13 mouse cellular contexts compared by ENCODE assay signal in genomic region chr2:112433359-112433758, GRCm38 (mm10). TPM values are rescaled to one million over a fixed set of nuclear protein-coding genes. Genes with fewer than 3 reads are reported as not detected.
DNase-seq lines count a peak whose midpoint lies in the region; ATAC-seq lines count a peak whose summit lies in the region.
"Had no signal": no experiment of that assay in that cellular context is flagged by ENCODE, and none has a peak within 500 bp of the region (broad histone marks: within the 10 kb centered on the region; RNA-seq: fewer than 3 reads in every experiment).

No protein-coding gene starts in this region.

- no peaks in the 10 kb centered on the region for H3K27me3 ChIP-seq in liver, embryonic 11.5 days (replicated peaks; ENCODE audit: control insufficient read depth, insufficient read depth, low read length)
- H3K27me3 ChIP-seq in hindbrain, embryonic 16.5 days (replicated peaks; ENCODE audit: control insufficient read depth, insufficient read depth, low read length): no peaks in the 10 kb centered on the region
- H3K27me3 ChIP-seq: limb, embryonic 15.5 days had no signal

- 0 out of 2 replicates have a peak, but pooled peaks have one; percentile 62 for ATAC-seq in liver, embryonic 11.5 days (replicated peaks; ENCODE audit: low FRiP score)
- ATAC-seq in hindbrain, embryonic 16.5 days: no peak

- H3K27ac ChIP-seq in liver, embryonic 11.5 days (ENCODE audit: low read depth, low read length): no peak overlapping the region
- no peak overlapping the region for H3K27ac ChIP-seq in hindbrain, embryonic 16.5 days (ENCODE audit: low read depth, low read length)
- H3K27ac ChIP-seq: limb, embryonic 15.5 days had no signal

- H3K4me2 ChIP-seq in liver, embryonic 11.5 days: no peak overlapping the region
- no peak overlapping the region for H3K4me2 ChIP-seq in hindbrain, embryonic 16.5 days (ENCODE audit: low read length)
- H3K4me2 ChIP-seq: limb, embryonic 15.5 days had no signal

- H3K4me3 ChIP-seq in liver, embryonic 11.5 days (ENCODE audit: low read depth, low read length): no peak overlapping the region
- no peak overlapping the region for H3K4me3 ChIP-seq in hindbrain, embryonic 16.5 days (ENCODE audit: low read length)
- H3K4me3 ChIP-seq: limb, embryonic 15.5 days had no signal

- H3K36me3 ChIP-seq in liver, embryonic 11.5 days (ENCODE audit: control insufficient read depth, insufficient read depth, low read length): no peaks in the 10 kb centered on the region
- H3K36me3 ChIP-seq in hindbrain, embryonic 16.5 days (ENCODE audit: control insufficient read depth, insufficient read depth, low read length): no peaks in the 10 kb centered on the region
- H3K36me3 ChIP-seq: limb, embryonic 15.5 days had no signal

- no peaks in the 10 kb centered on the region for H3K4me1 ChIP-seq in liver, embryonic 11.5 days (replicated peaks; ENCODE audit: control insufficient read depth, insufficient read depth, low read length)
- no peaks in the 10 kb centered on the region for H3K4me1 ChIP-seq in hindbrain, embryonic 16.5 days (ENCODE audit: control insufficient read depth, insufficient read depth, low read depth, low read length)
- H3K4me1 ChIP-seq: limb, embryonic 15.5 days had no signal

- no peak overlapping the region for H3K9ac ChIP-seq in liver, embryonic 11.5 days (ENCODE audit: low read depth, low read length)
- no peak overlapping the region for H3K9ac ChIP-seq in hindbrain, embryonic 16.5 days (ENCODE audit: low read depth, low read length)
- H3K9ac ChIP-seq: limb, embryonic 15.5 days had no signal

- 64% methylated on average over 2 of the region's 2 CpGs for WGBS in liver, embryonic 11.5 days
- 80% methylated on average over 2 of the region's 2 CpGs for WGBS in hindbrain, embryonic 16.5 days

- no peaks in the 10 kb centered on the region for H3K9me3 ChIP-seq in liver, embryonic 11.5 days (ENCODE audit: control insufficient read depth, low read length)
- H3K9me3 ChIP-seq in hindbrain, embryonic 16.5 days (ENCODE audit: control insufficient read depth, low read length): no peaks in the 10 kb centered on the region
- H3K9me3 ChIP-seq: limb, embryonic 15.5 days had no signal

- DNase-seq in 3134 (ENCODE audit: extremely low read depth, insufficient read length, low spot score) (peak; percentile 28), 3T3-L1 (ENCODE audit: low read depth, low spot score) (peak; percentile 80), adipocyte (ENCODE audit: low spot score) (peak; percentile 39)
- no peak for DNase-seq in liver, embryonic 11.5 days (ENCODE audit: low spot score)
- DNase-seq in spleen, postnatal 36 days (ENCODE audit: low spot score in 2 of 2): no peak
- no peak for DNase-seq in spleen, adult 12 weeks (ENCODE audit: low spot score)
- DNase-seq: cerebellum, adult 2 months; heart, postnatal 36 days; midbrain, embryonic 14.5 days; thymus, postnatal 25 days had no signal

RNA-seq across cellular contexts. Expression of gene Emc7, which starts 21.4 kb away (rescaled TPM):
- 19.9 and 20.2 TPM in 2 replicates for polyA plus RNA-seq in liver, embryonic 11.5 days (2014; fragmentation: Nextera tagmentation; extraction: Ambion mirVana)
- 25.1 and 26.4 TPM in 2 replicates for polyA plus RNA-seq in hindbrain, embryonic 16.5 days (2015; fragmentation: Nextera tagmentation; extraction: Ambion mirVana)

RNA-seq across cellular contexts. Expression of gene Chrm5, which starts 47.2 kb away (rescaled TPM):
- not detected in 2 replicates for polyA plus RNA-seq in liver, embryonic 11.5 days (2014; fragmentation: Nextera tagmentation; extraction: Ambion mirVana)
- polyA plus RNA-seq in hindbrain, embryonic 16.5 days (2015; fragmentation: Nextera tagmentation; extraction: Ambion mirVana): 0.89 and 1.2 TPM in 2 replicates
- polyA plus RNA-seq: small intestine, adult 2 months had no signal

RNA-seq across cellular contexts. Expression of gene Katnbl1, which starts 54.3 kb away (rescaled TPM):
- 38.5 and 47.1 TPM in 2 replicates for polyA plus RNA-seq in liver, embryonic 11.5 days (2014; fragmentation: Nextera tagmentation; extraction: Ambion mirVana)
- polyA plus RNA-seq in hindbrain, embryonic 16.5 days (2015; fragmentation: Nextera tagmentation; extraction: Ambion mirVana): 29.7 and 31.1 TPM in 2 replicates

RNA-seq across cellular contexts. Expression of gene Aven, which starts 59.4 kb away (rescaled TPM):
- polyA plus RNA-seq in liver, embryonic 11.5 days (2014; fragmentation: Nextera tagmentation; extraction: Ambion mirVana): 13.6 and 14.1 TPM in 2 replicates
- polyA plus RNA-seq in hindbrain, embryonic 16.5 days (2015; fragmentation: Nextera tagmentation; extraction: Ambion mirVana): 2.2 and 4.2 TPM in 2 replicates

Comparison
In these comparisons a context has a peak if more than half of its experiments do, and no peak if none do; other contexts are left out.
1. DNase-seq: peak in 3134 (single experiment), 3T3-L1 (single experiment) and adipocyte (single experiment); none in liver, embryonic 11.5 days (single experiment), spleen, postnatal 36 days (0 of 2) and spleen, adult 12 weeks (single experiment).